Mouse (Mus musculus): Measurements from ENCODE around the gene Vsig10l.
A peak's percentile ranks its signal among the peaks of the same experiment; 100 is the strongest.

- TF ChIP-seq CTCF (IDR thresholded peaks at IDR 0.05; ENCODE audit: control insufficient read depth, insufficient read depth, insufficient replicate concordance, low read depth, low read length) = no peak
- 0 out of 2 replicates have a peak, but pooled peaks have one; percentile 16 for TF ChIP-seq POLR2A (IDR thresholded peaks at IDR 0.05; ENCODE audit: control insufficient read depth, low read depth, low read length)
Observed at GRCm38 (mm10) chr7:43518341-43518740, 55.4 kb downstream of the Vsig10l start.

Measured in testis, adult 2 months (tissue).